Mouse (Mus musculus) CH12.LX (cell line): ENCODE measurements at regions not wholly inside any gene's neighbourhood (a gene's known extent, or its start where the extent isn't known, plus 50 kb on each side); places are given as distances from the start of the nearest gene placed in this dataset.

Source experiments
- CTCF ChIP-seq, 2 experiments: IDR thresholded peaks in 1 of 2; conservative IDR thresholded peaks in 1 of 2; 2 replicates each; pipeline ENCODE4 v1.5.1; 2011 to 2012; ENCODE audit warnings: low read depth in 2 of 2, low read length in 2 of 2, improper control_type of control experiment in 1 of 2, inconsistent platforms in 1 of 2, mild to moderate bottlenecking in 1 of 2, moderate library complexity in 1 of 2
- HCFC1 ChIP-seq: IDR thresholded peaks from 2 replicates; pipeline ENCODE4 v1.6.1; 2012; ENCODE audit warnings: low read depth, mild to moderate bottlenecking, inconsistent platforms, low read length, improper control_type of control experiment
- MEF2A ChIP-seq: IDR thresholded peaks from 2 replicates; pipeline ENCODE4 v1.6.1; 2014; ENCODE audit warnings: low read depth, mild to moderate bottlenecking, inconsistent platforms, low read length, improper control_type of control experiment, borderline replicate concordance
- POLR2A ChIP-seq: IDR thresholded peaks from 2 replicates; pipeline ENCODE4 v1.6.1; 2011; ENCODE audit warnings: low read depth, mild to moderate bottlenecking, improper control_type of control experiment, low read length

DNA sequence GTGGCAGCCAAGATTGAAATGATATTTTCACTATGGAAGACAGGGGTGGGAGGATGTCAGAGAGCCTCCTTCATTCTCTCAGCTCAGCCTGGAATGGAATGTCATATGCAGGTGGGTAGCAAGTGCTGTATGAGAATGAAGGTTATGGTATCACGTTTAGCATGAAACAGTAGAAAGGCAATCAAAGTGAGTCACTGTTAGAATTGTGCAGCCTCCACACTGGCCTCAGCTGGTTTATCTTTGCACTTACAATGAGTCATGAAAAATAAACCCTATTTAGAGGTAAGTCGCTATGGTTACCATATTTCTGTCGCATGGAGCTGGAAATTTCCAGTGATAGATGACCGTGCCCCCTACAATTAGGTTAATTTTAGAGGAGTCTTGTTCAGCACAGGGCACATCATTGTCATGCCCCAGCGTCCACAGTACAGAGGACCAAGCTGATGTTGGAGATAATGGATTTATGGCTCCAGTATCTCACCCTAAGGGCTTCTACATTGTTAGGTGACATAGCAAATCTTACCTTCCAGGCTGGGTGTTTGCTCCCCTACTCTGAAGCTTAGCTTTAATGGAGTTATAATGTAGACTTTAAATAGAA lies 167.9 kb upstream of the Pard3b start:
- TF ChIP-seq MEF2A (no peak), POLR2A (no peak), CTCF (conservative IDR thresholded peaks at IDR 0.05 in 1 of 2, IDR thresholded peaks at IDR 0.05 in 1 of 2; ENCODE audit: low read depth in 2 of 2, low read length in 2 of 2) (no peak), HCFC1 (no peak)
